Mouse (Mus musculus): ENCODE results near the gene Itpripl1.

- TF ChIP-seq POLR2A (IDR thresholded peaks at IDR 0.05; ENCODE audit: low read depth, low read length) (no peak), CTCF (IDR thresholded peaks at IDR 0.05; ENCODE audit: borderline replicate concordance, insufficient read depth, low read length) (no peak)
Observed at GRCm38 (mm10) chr2:127121591-127122235, 21.5 kb downstream of the Itpripl1 start.
